15 mouse cellular contexts compared by ENCODE assay signal in genomic region chr1:166256302-166256701, GRCm38 (mm10). TPM values are rescaled to one million over a fixed set of nuclear protein-coding genes. Genes with fewer than 3 reads are reported as not detected.
DNase-seq lines count a peak whose midpoint lies in the region; ATAC-seq and TF ChIP-seq lines count a peak whose summit lies in the region.
"Had no signal": no experiment of that assay in that cellular context is flagged by ENCODE, and none has a peak within 500 bp of the region (broad histone marks: within the 10 kb centered on the region; RNA-seq: fewer than 3 reads in every experiment).

No protein-coding gene starts in this region.

- DNase-seq in layer of hippocampus, adult 2 months (ENCODE audit: low spot score in 2 of 2), result no peak
- no peak for DNase-seq in layer of hippocampus, adult 8-10 months (ENCODE audit: low spot score in 2 of 2)
- peak; percentile 16 for DNase-seq in forebrain, embryonic 14.5 days (ENCODE audit: low spot score)
- peak; percentile 90 for DNase-seq in midbrain, embryonic 11.5 days (ENCODE audit: low spot score, missing footprints)
- no peak for DNase-seq in yolk sac, embryonic 10.5 days (ENCODE audit: low spot score)
- DNase-seq: cerebellum, adult 11 months; gastrocnemius, postnatal 36 days; lung, postnatal 4 days had no signal

- WGBS in forebrain, embryonic 14.5 days, result 3% methylated on average over 6 of the region's 6 CpGs
- 1% methylated on average over 6 of the region's 6 CpGs for WGBS in midbrain, embryonic 11.5 days
- 2% methylated on average over 6 of the region's 6 CpGs for WGBS in neural tube, embryonic 15.5 days

- no peak for TF ChIP-seq CTCF in layer of hippocampus, adult 2 months (conservative IDR thresholded peaks at IDR 0.05)

- peak; percentile 40 for ATAC-seq in forebrain, embryonic 14.5 days
- ATAC-seq in midbrain, embryonic 11.5 days (ENCODE audit: low FRiP score), result peak; percentile 76
- ATAC-seq in neural tube, embryonic 15.5 days (ENCODE audit: low FRiP score), result no peak
- no peak for ATAC-seq in frontal cortex, adult (ENCODE audit: low TSS enrichment)
- ATAC-seq in erythroid progenitor cell, adult 5-6 weeks (replicated peaks; ENCODE audit: low FRiP score, poor library complexity, severe bottlenecking), result no peak

- H3K4me3 ChIP-seq in layer of hippocampus, adult 2 months, result peak overlapping the region; percentile 66
- H3K4me3 ChIP-seq in forebrain, embryonic 14.5 days (ENCODE audit: low read depth, low read length), result peak overlapping the region; percentile 44
- H3K4me3 ChIP-seq in midbrain, embryonic 11.5 days (ENCODE audit: low read depth, low read length), result peak overlapping the region; percentile 51
- peak overlapping the region; percentile 60; the same call in 1 of the 2 replicates for H3K4me3 ChIP-seq in neural tube, embryonic 15.5 days (replicated peaks)

- H3K27me3 ChIP-seq in forebrain, embryonic 14.5 days (replicated peaks; ENCODE audit: control insufficient read depth, insufficient read depth, low read length), result no peaks in the 10 kb centered on the region
- H3K27me3 ChIP-seq in midbrain, embryonic 11.5 days (ENCODE audit: control insufficient read depth, insufficient read depth, low read length), result no peaks in the 10 kb centered on the region
- 0 out of 2 replicates have a peak, but pooled peaks cover 8% of the 10 kb centered on the region for H3K27me3 ChIP-seq in neural tube, embryonic 15.5 days (replicated peaks)

- H3K27ac ChIP-seq in layer of hippocampus, adult 2 months, result peak overlapping the region; percentile 90
- H3K27ac ChIP-seq in forebrain, embryonic 14.5 days (ENCODE audit: low read depth, low read length), result no peak overlapping the region; the same call in 1 of the 2 replicates
- peak overlapping the region; percentile 64 for H3K27ac ChIP-seq in midbrain, embryonic 11.5 days (ENCODE audit: low read depth, low read length)
- H3K27ac ChIP-seq in neural tube, embryonic 15.5 days (replicated peaks), result no peak overlapping the region; the same call in 1 of the 2 replicates

- peak overlapping the region; percentile 75; the same call in 1 of the 2 replicates for H3K9ac ChIP-seq in forebrain, embryonic 14.5 days (ENCODE audit: low read length)
- H3K9ac ChIP-seq in midbrain, embryonic 11.5 days (ENCODE audit: low read length), result peak overlapping the region; percentile 73
- H3K9ac ChIP-seq in neural tube, embryonic 15.5 days (replicated peaks), result 0 out of 2 replicates have a peak overlapping the region, but pooled peaks have one; percentile 24

- peaks cover 25% of the 10 kb centered on the region for H3K4me1 ChIP-seq in forebrain, embryonic 14.5 days (ENCODE audit: control insufficient read depth, insufficient read depth, low read length)
- peaks cover 21% of the 10 kb centered on the region for H3K4me1 ChIP-seq in midbrain, embryonic 11.5 days (ENCODE audit: control insufficient read depth, insufficient read depth, low read length)
- H3K4me1 ChIP-seq in neural tube, embryonic 15.5 days, result peaks cover 23% of the 10 kb centered on the region

- no peaks in the 10 kb centered on the region for H3K36me3 ChIP-seq in forebrain, embryonic 14.5 days (ENCODE audit: control insufficient read depth, insufficient read depth, low read length)
- no peaks in the 10 kb centered on the region for H3K36me3 ChIP-seq in midbrain, embryonic 11.5 days (ENCODE audit: control insufficient read depth, insufficient read depth, low read length)
- no peaks in the 10 kb centered on the region for H3K36me3 ChIP-seq in neural tube, embryonic 15.5 days

- H3K4me2 ChIP-seq in forebrain, embryonic 14.5 days (ENCODE audit: low read length), result peak overlapping the region; percentile 79
- H3K4me2 ChIP-seq in midbrain, embryonic 11.5 days, result peak overlapping the region; percentile 67
- peak overlapping the region; percentile 91 for H3K4me2 ChIP-seq in neural tube, embryonic 15.5 days

- H3K9me3 ChIP-seq in forebrain, embryonic 14.5 days (replicated peaks; ENCODE audit: control insufficient read depth, low read length), result no peaks in the 10 kb centered on the region
- H3K9me3 ChIP-seq in midbrain, embryonic 11.5 days (ENCODE audit: control insufficient read depth, low read length), result no peaks in the 10 kb centered on the region
- no peaks in the 10 kb centered on the region for H3K9me3 ChIP-seq in neural tube, embryonic 15.5 days (replicated peaks)

RNA-seq across cellular contexts. Expression of gene Ildr2, which starts 2.4 kb away (rescaled TPM):
- 10 to 100 TPM; 71.5 to 73.6 TPM for total RNA-seq in layer of hippocampus, adult 2 months (2021)
- 10 to 100 TPM; 72.0 to 77.5 (median 74.7) TPM for total RNA-seq in layer of hippocampus, adult 8-10 months (2022)
- polyA plus RNA-seq in forebrain, embryonic 14.5 days (2014; fragmentation: Nextera tagmentation; extraction: Ambion mirVana), result 2.6 TPM in 2 replicates
- 12.2 and 12.8 TPM in 2 replicates for polyA plus RNA-seq in midbrain, embryonic 11.5 days (2014; fragmentation: Nextera tagmentation; extraction: Ambion mirVana)
- polyA plus RNA-seq in neural tube, embryonic 15.5 days (2015; fragmentation: Nextera tagmentation; extraction: Ambion mirVana), result 2.8 and 3.0 TPM in 2 replicates
- not detected in 2 replicates for total RNA-seq in erythroid progenitor cell, adult 5-6 weeks (2015; ENCODE audit: low replicate concordance)
- not detected in 2 replicates for total RNA-seq in erythroid progenitor cell, adult 5-6 weeks (2017; ENCODE audit: low replicate concordance)
- total RNA-seq: hematopoietic stem cell, adult 5-6 weeks had no signal

RNA-seq across cellular contexts. Expression of gene Mael, which starts 17.8 kb away (rescaled TPM):
- total RNA-seq in layer of hippocampus, adult 2 months (2021), result not detected
- total RNA-seq in layer of hippocampus, adult 8-10 months (2022), result under 1 TPM in 1 of 4 experiments, not detected in 3; 0.41 TPM
- not detected in 2 replicates for polyA plus RNA-seq in forebrain, embryonic 14.5 days (2014; fragmentation: Nextera tagmentation; extraction: Ambion mirVana)
- polyA plus RNA-seq in midbrain, embryonic 11.5 days (2014; fragmentation: Nextera tagmentation; extraction: Ambion mirVana), result 0.08 TPM in 1 of 2 replicates, not detected in the other
- polyA plus RNA-seq in neural tube, embryonic 15.5 days (2015; fragmentation: Nextera tagmentation; extraction: Ambion mirVana), result 0.22 TPM in 1 of 2 replicates, not detected in the other
- total RNA-seq in erythroid progenitor cell, adult 5-6 weeks (2015; ENCODE audit: low replicate concordance), result not detected in 2 replicates
- not detected in 2 replicates for total RNA-seq in erythroid progenitor cell, adult 5-6 weeks (2017; ENCODE audit: low replicate concordance)
- total RNA-seq: gastrocnemius, postnatal 36 days; hematopoietic stem cell, adult 5-6 weeks; layer of hippocampus, postnatal 36 days; liver, adult 2 months had no signal
- polyA plus RNA-seq: liver, adult 2 months; thymus, postnatal 0 days had no signal

Comparison
In these comparisons a context has a peak if more than half of its experiments do, and no peak if none do; other contexts are left out.
1. DNase-seq: peak in forebrain, embryonic 14.5 days (single experiment) and midbrain, embryonic 11.5 days (single experiment); none in layer of hippocampus, adult 2 months (0 of 2), layer of hippocampus, adult 8-10 months (0 of 2) and yolk sac, embryonic 10.5 days (single experiment).
2. H3K27ac ChIP-seq: peak in layer of hippocampus, adult 2 months (single experiment) and midbrain, embryonic 11.5 days (single experiment); none in forebrain, embryonic 14.5 days (single experiment) and neural tube, embryonic 15.5 days (single experiment).
3. ATAC-seq: peak in forebrain, embryonic 14.5 days (single experiment) and midbrain, embryonic 11.5 days (single experiment); none in neural tube, embryonic 15.5 days (single experiment), frontal cortex, adult (single experiment) and erythroid progenitor cell, adult 5-6 weeks (single experiment).
4. H3K9ac ChIP-seq: peak in every context shown above with its lines; median percentile 75 in forebrain, embryonic 14.5 days; 73 in midbrain, embryonic 11.5 days; 24 in neural tube, embryonic 15.5 days.
5. RNA of gene Ildr2, which starts 2.4 kb away (total RNA-seq): 72.0 to 77.5 TPM in layer of hippocampus, adult 8-10 months and 71.5 to 73.6 TPM in layer of hippocampus, adult 2 months; not detected in erythroid progenitor cell, adult 5-6 weeks; every median in the first group is over 10 times any median in the second.
6. Peak in every context shown above with its lines, with median percentiles within 50 percentile points of each other: H3K4me3 ChIP-seq and H3K4me2 ChIP-seq.